Mouse (Mus musculus) midbrain, embryonic 16.5 days (tissue): ENCODE results near the gene 9430007A20Rik. TPM values are rescaled to one million over a fixed set of nuclear protein-coding genes. Genes with fewer than 3 reads are reported as not detected.

ENCODE experiments used
- polyA plus RNA-seq: library from polyadenylated mRNA; unstranded; fragments of >200 nt; fragmentation: Nextera tagmentation; extraction: Ambion mirVana; gene quantifications from 2 replicates; pipeline ENCODE4 v1.2.1, GENCODE M21; 2015

Gene 9430007A20Rik
- polyA plus RNA-seq, 1 experiment from 2014 or later = not detected

Other genes with a start within 250 kb of the 9430007A20Rik start
- gene Pramel5, start 239.3 kb upstream of the 9430007A20Rik start, polyA plus RNA-seq = not detected in 2 replicates
- gene Gm13128, start 189.6 kb upstream of the 9430007A20Rik start, polyA plus RNA-seq = not detected in 2 replicates
- gene Gm13119, start 161.9 kb upstream of the 9430007A20Rik start, polyA plus RNA-seq = not detected in 2 replicates
- gene Pramef20, start 141.9 kb upstream of the 9430007A20Rik start, polyA plus RNA-seq = not detected in 2 replicates
- gene Pramef12, start 111.4 kb upstream of the 9430007A20Rik start, polyA plus RNA-seq = not detected in 2 replicates
- gene 1700012P22Rik, start 81.0 kb upstream of the 9430007A20Rik start, polyA plus RNA-seq = 0.38 TPM in 1 of 2 replicates, not detected in the other
- not detected in 2 replicates for gene Gm9944, start 66.5 kb upstream of the 9430007A20Rik start, polyA plus RNA-seq
- gene Aadacl3, start 56.1 kb upstream of the 9430007A20Rik start, polyA plus RNA-seq = not detected in 2 replicates
- not detected in 2 replicates for gene Gm13124, start 45.3 kb downstream of the 9430007A20Rik start, polyA plus RNA-seq
- not detected in 2 replicates for gene Aadacl4, start 93.9 kb downstream of the 9430007A20Rik start, polyA plus RNA-seq
- not detected in 2 replicates for gene Gm436, start 166.5 kb downstream of the 9430007A20Rik start, polyA plus RNA-seq
- not detected in 2 replicates for gene Gm13178, start 201.6 kb downstream of the 9430007A20Rik start, polyA plus RNA-seq